Mouse (Mus musculus) thymus, adult 2 months (tissue): Measurements from ENCODE around the gene D430019H16Rik.

Experiments used
- CTCF ChIP-seq: fragments of 200-500 bp; IDR thresholded peaks from 2 replicates; pipeline ENCODE4 v1.5.1; 2012; ENCODE audit warnings: mild to moderate bottlenecking, control low read depth, low read length, moderate library complexity, borderline replicate concordance; ENCODE audit not compliant: control insufficient read depth, poor library complexity, insufficient read depth; ENCODE audit errors: extremely low read depth
- POLR2A ChIP-seq: fragments of 200-500 bp; IDR thresholded peaks from 2 replicates; pipeline ENCODE4 v1.6.1; 2012; ENCODE audit warnings: mild to moderate bottlenecking, low read length, control low read depth, moderate library complexity; ENCODE audit not compliant: control insufficient read depth, poor library complexity, insufficient read depth; ENCODE audit errors: extremely low read depth

DNA sequence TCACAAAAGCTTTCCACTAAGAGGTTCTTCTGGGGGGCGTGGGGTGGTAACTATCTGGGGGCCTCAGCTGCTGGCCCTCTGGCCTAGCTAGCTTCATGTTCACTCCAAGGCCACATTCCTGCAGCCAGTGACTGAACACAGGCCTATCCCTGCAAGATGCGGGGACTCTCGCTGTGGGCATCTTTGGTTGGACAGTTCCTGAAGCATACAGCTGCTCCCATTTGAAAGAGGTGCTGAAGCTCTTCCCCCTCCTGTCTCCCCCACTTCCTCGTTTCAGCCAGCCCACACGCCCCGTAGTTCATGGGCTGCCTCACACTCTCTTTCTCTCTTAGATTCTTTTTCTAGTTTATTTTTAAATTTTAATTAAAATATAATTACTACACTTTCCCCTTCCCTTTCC lies 47.6 kb upstream of the D430019H16Rik start:
- TF ChIP-seq CTCF (no peak), POLR2A (no peak)
